In the genomic region with DNA sequence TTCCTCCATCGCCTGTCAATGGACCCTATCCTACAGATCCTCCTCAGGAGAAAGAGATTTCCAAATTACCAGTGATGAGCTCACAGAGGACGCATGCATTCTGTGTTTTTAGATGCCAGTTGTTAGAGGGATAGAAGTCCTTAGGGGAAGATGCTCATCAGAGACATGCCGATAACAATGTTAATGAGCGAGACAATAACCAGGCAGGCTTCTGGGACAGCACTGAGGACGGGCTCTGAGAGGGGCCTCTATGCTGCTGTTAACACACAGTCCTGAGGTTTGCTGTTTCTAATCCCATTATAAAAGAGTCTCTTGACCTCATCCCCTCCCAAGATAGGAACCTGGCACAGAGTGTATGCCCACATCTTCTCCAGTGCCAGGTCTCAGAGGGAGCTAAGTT, we compare ENCODE assay signal across 32 mouse cellular contexts.
"Had no signal": no experiment of that assay in that cellular context is flagged by ENCODE, and none has a peak within 500 bp of the region (broad histone marks: within the 10 kb centered on the region; RNA-seq: fewer than 3 reads in every experiment).

No protein-coding gene starts in this region.

- H3K4me2 ChIP-seq: limb, embryonic 12.5 days; limb, embryonic 13.5 days; limb, embryonic 15.5 days; liver, embryonic 11.5 days; liver, embryonic 12.5 days; liver, embryonic 13.5 days; liver, embryonic 15.5 days; lung, embryonic 14.5 days; lung, embryonic 15.5 days; midbrain, embryonic 11.5 days; midbrain, embryonic 12.5 days; midbrain, embryonic 13.5 days; midbrain, embryonic 15.5 days; neural tube, embryonic 12.5 days had no signal

- H3K9ac ChIP-seq: limb, embryonic 12.5 days; limb, embryonic 13.5 days; limb, embryonic 15.5 days; liver, embryonic 12.5 days; liver, embryonic 13.5 days; liver, embryonic 14.5 days; liver, embryonic 15.5 days; liver, postnatal 0 days; lung, embryonic 14.5 days; lung, embryonic 15.5 days; midbrain, embryonic 12.5 days; midbrain, embryonic 13.5 days; midbrain, embryonic 15.5 days; neural tube, embryonic 12.5 days had no signal

- H3K4me1 ChIP-seq: limb, embryonic 10.5 days; limb, embryonic 12.5 days; liver, embryonic 12.5 days; liver, embryonic 13.5 days; lung, embryonic 15.5 days; megakaryocyte, embryonic 14.5 days; midbrain, embryonic 12.5 days; midbrain, embryonic 13.5 days; midbrain, embryonic 15.5 days; neural tube, embryonic 12.5 days had no signal

- H3K27me3 ChIP-seq: limb, embryonic 12.5 days; limb, embryonic 13.5 days; limb, embryonic 15.5 days; liver, embryonic 13.5 days; liver, embryonic 15.5 days; lung, embryonic 15.5 days; midbrain, embryonic 12.5 days; midbrain, embryonic 13.5 days; midbrain, embryonic 15.5 days; neural tube, embryonic 12.5 days had no signal

- H3K4me3 ChIP-seq: limb, embryonic 10.5 days; limb, embryonic 12.5 days; limb, embryonic 13.5 days; limb, embryonic 15.5 days; liver, embryonic 12.5 days; liver, embryonic 13.5 days; liver, embryonic 15.5 days; lung, embryonic 15.5 days; megakaryocyte, embryonic 14.5 days; midbrain, embryonic 10.5 days; midbrain, embryonic 12.5 days; midbrain, embryonic 13.5 days; midbrain, embryonic 15.5 days; myocyte; neural tube, embryonic 12.5 days had no signal

- DNase-seq: left cerebral cortex, postnatal 4 days; liver; liver, embryonic 13.5 days; liver, postnatal 0 days; lung, adult 18-20 months; lung, adult 2 months; lung, embryonic 14.5 days; lung, postnatal 10 days; lung, postnatal 14 days; lung, postnatal 36 days; lung, postnatal 4 days; midbrain, embryonic 14.5 days had no signal

- H3K9me3 ChIP-seq: limb, embryonic 10.5 days; limb, embryonic 12.5 days; limb, embryonic 13.5 days; limb, embryonic 15.5 days; liver, embryonic 12.5 days; liver, embryonic 13.5 days; liver, embryonic 15.5 days; lung, embryonic 15.5 days; megakaryocyte, embryonic 14.5 days; midbrain, embryonic 10.5 days; midbrain, embryonic 12.5 days; midbrain, embryonic 13.5 days; midbrain, embryonic 15.5 days; neural tube, embryonic 12.5 days had no signal

- H3K27ac ChIP-seq: limb, embryonic 10.5 days; limb, embryonic 12.5 days; limb, embryonic 15.5 days; liver, embryonic 12.5 days; liver, embryonic 13.5 days; liver, embryonic 14.5 days; liver, embryonic 15.5 days; lung, embryonic 15.5 days; macrophage; midbrain, embryonic 10.5 days; midbrain, embryonic 12.5 days; midbrain, embryonic 13.5 days; midbrain, embryonic 15.5 days; neural tube, embryonic 12.5 days had no signal

- ATAC-seq: liver, embryonic 12.5 days; liver, postnatal 0 days; lung, postnatal 0 days; midbrain, embryonic 13.5 days; midbrain, embryonic 15.5 days; midbrain, embryonic 16.5 days had no signal

- H3K36me3 ChIP-seq: limb, embryonic 10.5 days; limb, embryonic 12.5 days; limb, embryonic 15.5 days; liver, embryonic 12.5 days; liver, embryonic 13.5 days; liver, embryonic 15.5 days; lung, embryonic 15.5 days; midbrain, embryonic 10.5 days; midbrain, embryonic 12.5 days; midbrain, embryonic 13.5 days; midbrain, embryonic 15.5 days; neural tube, embryonic 12.5 days had no signal
